Mouse (Mus musculus) kidney, adult 2 months (tissue): ENCODE data around the gene Prkce.

Experiments used
- CTCF ChIP-seq: fragments of 200-500 bp; conservative IDR thresholded peaks from 2 replicates; pipeline ENCODE4 v1.5.1; 2011; ENCODE audit warnings: low read depth, mild to moderate bottlenecking, control low read depth, low read length, moderate library complexity, mixed read lengths; ENCODE audit not compliant: insufficient read depth, insufficient read length
- POLR2A ChIP-seq: fragments of 200-500 bp; IDR thresholded peaks from one replicate; pipeline ENCODE4 v1.6.1; 2011; ENCODE audit warnings: low read depth, low read length, control low read depth

- no peak for TF ChIP-seq CTCF
- no peak for TF ChIP-seq POLR2A
These were observed 269.2 kb downstream of the Prkce start for GRCm38 (mm10) chr17:86436583-86437370.
